Mouse (Mus musculus): ENCODE measurements at regions not wholly inside any gene's neighbourhood (a gene's known extent, or its start where the extent isn't known, plus 50 kb on each side); places are given as distances from the start of the nearest gene placed in this dataset.

GRCm38 (mm10) chr8:89649207-89649890, 605.4 kb upstream of the Sall1 start:
- no peak for DNase-seq (ENCODE audit: low spot score)

- no peak for DNase-seq (ENCODE audit: low spot score)
Observed at GRCm38 (mm10) chr8:89646946-89647345, 603.0 kb upstream of the Sall1 start.

DNA sequence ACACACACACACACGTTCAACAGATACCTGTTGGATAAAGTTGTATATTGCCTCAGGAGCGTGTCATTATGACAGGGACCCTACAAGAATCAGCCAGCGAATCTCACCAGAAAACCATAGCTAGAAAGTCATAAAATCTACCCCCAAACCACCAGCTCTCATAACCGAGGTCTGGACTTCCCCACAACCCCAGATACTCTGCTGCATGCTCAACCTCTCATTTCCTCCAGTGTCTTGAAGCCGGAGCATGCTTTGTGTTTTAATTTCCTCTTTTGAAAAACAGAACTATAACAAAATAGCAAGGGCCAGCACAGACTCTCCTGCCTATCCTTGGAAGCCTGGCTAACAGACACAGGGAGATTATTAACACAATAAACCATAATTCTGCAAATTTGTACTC, 597.4 kb upstream of the Sall1 start:
- no peak for DNase-seq (ENCODE audit: low spot score)

- no peak for DNase-seq (ENCODE audit: low spot score)
Observed at GRCm38 (mm10) chr8:89634864-89635263, 590.9 kb upstream of the Sall1 start.

DNA sequence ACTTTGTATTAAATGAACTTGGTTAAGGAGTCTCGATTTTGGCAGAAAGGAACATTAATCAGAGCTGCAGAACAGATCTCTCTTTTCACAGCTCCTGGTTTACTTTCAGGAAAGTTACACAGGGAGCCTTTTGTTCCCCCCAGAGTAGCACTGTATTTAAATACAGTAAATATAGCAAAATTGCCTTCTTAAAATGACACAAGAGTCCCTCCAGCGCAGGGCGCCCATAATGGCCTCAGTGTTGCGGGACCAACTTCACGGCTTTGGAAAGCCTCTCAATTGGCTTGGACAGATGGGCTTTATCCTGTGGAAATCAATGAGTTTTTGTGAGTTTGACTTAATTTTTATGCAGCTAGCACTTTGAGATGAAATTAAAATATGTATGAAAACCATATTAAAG, 588.3 kb upstream of the Sall1 start:
- no peak for DNase-seq (ENCODE audit: low spot score)

GRCm38 (mm10) chr8:89630540-89630939, 586.6 kb upstream of the Sall1 start:
- no peak for DNase-seq (ENCODE audit: low spot score)

DNA sequence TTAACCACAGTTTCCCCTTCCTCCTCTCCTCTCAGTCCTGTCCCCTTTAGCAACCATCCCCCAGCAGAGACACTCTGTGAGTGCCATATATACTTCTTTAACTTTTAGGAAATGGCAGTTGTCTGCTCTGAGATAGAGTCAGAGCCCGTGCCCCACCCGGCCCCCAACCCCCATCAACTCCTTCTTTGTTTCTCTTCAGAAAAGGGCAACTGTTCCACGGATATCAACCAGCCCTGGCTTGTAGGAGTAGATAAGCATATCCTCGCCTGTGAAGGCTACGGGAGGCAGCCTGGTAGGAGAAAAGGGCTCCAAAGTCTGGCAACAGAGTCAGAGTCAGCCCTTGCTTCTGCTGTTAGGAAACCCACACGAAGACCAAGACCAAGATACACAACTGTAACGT, 574.1 kb upstream of the Sall1 start:
- DNase-seq (ENCODE audit: low spot score): no peak

DNA sequence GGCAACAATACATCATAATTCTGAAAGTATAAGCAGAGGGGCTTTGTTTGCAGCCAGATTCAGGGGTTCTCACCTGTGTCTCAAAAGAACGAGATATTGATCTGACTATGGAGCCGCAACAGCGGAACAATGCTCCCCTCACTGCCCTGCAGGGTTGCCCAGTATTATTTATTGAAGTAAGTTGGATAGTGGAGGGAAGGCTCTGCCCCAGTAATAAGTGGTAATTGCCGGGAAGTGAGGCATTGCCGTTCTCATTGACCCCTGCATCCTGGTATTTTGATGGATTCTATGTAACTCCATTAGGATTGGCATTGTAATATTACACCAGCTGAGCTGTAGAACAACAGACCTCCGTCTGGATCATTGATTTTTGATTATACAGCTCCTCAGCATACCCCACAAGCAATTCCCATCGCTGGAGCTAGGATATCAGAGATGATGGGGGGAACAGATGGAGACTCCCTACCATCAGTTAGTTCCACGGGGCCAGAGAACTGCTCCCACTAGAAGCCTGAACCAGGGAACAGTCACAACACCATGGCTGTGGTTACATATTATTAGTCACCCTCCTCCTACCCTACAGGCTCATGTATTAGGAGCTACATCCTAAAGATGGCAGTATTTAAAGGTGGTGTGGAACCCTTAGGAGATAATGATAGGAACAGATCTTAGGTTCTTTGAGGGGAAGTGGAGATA, 572.0 kb upstream of the Sall1 start:
- DNase-seq (ENCODE audit: low spot score): no peak

GRCm38 (mm10) chr8:89609074-89609473, 565.1 kb upstream of the Sall1 start:
- no peak for DNase-seq (ENCODE audit: low spot score)

DNA sequence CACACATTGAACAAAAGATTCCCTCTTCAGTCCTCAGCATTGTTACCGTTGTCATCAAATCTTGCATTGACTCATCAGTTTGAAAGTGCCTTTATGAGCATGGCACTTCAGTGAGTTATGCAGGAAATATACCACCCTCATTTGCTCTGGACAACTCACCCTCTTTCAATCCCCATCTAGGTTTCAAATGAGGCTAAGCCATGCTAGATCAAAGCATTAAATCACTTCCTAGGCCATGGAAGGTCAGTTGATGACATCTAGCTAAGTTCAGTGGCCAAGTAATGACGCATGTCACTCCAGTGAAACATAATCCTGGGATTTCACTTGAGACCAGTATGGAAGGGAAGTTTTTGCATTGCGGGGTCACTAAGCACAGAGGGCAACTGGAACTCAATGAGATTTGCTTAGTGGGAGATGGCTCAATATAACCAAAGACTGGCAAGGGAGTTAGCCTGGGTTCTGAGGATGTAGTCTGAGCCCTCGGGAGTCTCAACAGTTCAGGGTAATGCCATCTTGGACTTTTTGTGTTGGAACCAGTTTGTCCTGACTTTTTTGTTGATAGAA, 562.0 kb upstream of the Sall1 start:
- no peak for DNase-seq (ENCODE audit: low spot score)

GRCm38 (mm10) chr8:89604461-89604860, 560.5 kb upstream of the Sall1 start:
- no peak for DNase-seq (ENCODE audit: low spot score)

GRCm38 (mm10) chr8:89596380-89596779, 552.4 kb upstream of the Sall1 start:
- DNase-seq (ENCODE audit: low spot score): no peak

GRCm38 (mm10) chr8:89583091-89583490, 539.1 kb upstream of the Sall1 start:
- no peak for DNase-seq (ENCODE audit: low spot score)

GRCm38 (mm10) chr8:89582566-89582965, 538.6 kb upstream of the Sall1 start:
- DNase-seq (ENCODE audit: low spot score): no peak

DNA sequence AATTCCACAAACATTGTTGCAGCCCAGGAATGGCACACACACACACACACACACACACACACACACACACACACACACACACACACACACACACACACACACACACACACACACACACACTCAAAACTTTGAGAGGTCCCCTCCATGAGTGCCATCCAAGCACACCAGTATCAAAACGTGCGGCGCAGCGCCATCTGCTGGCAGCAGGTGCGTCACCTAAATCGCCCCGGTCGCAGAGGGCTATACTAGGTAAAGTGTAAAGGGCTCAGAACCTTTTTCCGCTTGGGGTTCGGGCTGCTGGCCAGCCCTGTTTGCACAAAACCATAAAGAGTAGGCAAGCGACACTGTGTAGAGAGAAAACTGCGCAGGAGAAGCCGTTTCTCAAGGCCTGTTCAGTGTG, 527.9 kb upstream of the Sall1 start:
- peak; percentile 24 for DNase-seq (ENCODE audit: low spot score)

DNA sequence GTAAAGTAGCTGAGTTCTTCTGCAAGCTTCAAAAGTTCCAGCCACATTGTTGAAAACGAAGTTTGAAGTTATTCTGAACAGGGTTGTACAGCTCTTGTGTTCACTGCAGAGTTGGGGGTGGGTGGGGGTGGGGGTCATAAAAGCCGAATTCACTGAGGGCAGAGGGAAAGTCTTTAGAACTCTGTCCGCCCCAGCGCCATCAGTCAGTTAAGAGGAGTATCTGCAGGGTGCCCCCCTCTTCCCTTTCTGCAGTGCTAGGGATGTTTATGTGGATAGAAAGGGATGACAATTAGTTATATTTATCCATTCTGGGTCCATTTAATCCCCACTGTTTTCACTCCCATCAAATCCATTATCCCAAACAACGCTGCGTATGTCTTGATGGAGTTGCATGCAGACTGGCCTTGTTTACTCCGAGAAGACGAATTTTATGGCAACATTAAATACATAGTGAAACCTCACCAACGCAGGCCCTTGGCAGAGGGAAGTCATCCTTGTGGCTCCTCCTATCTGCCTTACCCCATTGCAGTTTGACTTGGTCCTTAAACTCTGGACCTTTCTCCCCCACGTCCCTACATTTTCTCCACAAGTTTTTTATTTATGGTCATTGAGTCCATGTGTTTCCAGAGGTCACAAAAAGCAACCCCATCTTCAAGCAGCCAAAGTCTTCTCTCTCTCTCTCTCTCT, 526.8 kb upstream of the Sall1 start:
- DNase-seq (ENCODE audit: low spot score): no peak

- no peak for DNase-seq (ENCODE audit: low spot score)
Observed at GRCm38 (mm10) chr8:89569406-89569805, 525.4 kb upstream of the Sall1 start.

- DNase-seq (ENCODE audit: low spot score): no peak
Observed at GRCm38 (mm10) chr8:89568641-89569040, 524.7 kb upstream of the Sall1 start.

GRCm38 (mm10) chr8:89566986-89567385, 523.0 kb upstream of the Sall1 start:
- DNase-seq (ENCODE audit: low spot score): no peak

GRCm38 (mm10) chr8:89566461-89566860, 522.5 kb upstream of the Sall1 start:
- DNase-seq (ENCODE audit: low spot score): no peak

DNA sequence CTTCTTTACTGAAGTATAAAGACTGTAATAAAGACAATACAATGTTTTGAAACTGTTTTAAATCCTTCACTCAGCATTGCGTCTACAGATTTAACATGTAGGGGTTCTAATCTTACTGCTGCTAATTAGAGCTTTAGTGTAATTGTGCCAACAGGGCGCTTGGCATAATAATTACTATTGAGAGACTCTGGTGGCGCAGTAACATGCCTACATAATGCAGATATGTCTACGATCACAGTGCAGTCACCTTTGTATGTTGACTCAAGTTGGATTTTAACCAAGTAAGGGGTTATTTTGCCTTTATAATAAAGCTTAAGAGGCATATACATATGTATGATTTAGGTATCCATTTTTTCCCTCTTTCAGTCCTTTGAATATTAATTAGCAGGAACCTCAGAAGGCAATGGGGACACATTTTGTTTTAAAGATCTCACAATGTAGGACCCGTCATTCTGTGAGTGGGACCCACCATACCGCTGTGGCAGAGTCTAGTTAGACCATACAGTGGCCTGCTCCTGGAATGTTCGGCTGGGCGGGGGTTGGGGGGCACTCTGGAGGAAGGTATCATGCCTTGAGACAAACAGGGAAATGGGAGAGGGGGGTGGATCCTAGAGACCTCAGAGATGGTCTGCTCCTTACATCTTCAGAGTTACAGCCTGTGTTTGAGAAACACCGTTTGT, 521.3 kb upstream of the Sall1 start:
- no peak for DNase-seq (ENCODE audit: low spot score)

- no peak for DNase-seq (ENCODE audit: low spot score)
Observed at GRCm38 (mm10) chr8:89563544-89563943, 519.6 kb upstream of the Sall1 start.
